Mouse (Mus musculus): Measurements from ENCODE around the gene Park7.

Park7 gene

DNA sequence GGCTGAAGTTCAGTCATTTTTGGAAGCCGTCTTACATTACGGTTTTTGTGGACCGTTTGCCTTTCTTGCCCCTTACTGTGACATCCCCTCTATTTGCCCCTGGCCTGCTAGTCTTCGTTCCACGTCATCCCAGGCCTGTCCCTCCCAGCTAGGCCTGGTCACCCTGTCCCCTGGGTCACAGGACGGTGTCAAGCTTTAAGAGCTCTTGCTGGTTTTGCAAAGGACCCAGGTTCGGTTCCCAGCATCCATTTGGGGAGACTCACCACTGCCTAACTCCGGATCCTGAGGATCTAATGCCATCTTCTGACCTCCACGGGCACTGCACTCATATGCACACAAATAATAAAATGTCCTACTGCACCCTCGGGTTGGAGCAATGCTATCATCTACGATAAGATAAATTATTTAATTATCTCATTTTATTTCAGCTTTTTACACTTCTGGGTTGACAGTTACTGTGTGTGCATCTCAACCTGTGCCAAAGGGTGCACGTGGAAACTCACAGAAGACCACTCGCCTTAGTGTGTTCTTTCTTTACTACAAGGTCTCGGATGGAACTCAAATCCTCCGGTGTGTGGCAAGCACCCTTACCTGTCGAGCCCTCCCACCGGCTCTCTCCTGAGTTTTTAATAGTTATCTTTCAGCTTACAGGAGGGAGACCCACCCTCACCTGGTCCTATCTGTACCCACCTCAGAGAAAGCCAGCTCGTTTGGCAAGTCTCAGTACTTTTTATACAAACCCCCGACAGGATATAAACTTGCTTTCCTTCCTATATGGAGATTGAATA lies 3.9 kb downstream of the Park7 start:
- in situ Hi-C loops (cut with MboI, MseI) = no loop called here

DNA sequence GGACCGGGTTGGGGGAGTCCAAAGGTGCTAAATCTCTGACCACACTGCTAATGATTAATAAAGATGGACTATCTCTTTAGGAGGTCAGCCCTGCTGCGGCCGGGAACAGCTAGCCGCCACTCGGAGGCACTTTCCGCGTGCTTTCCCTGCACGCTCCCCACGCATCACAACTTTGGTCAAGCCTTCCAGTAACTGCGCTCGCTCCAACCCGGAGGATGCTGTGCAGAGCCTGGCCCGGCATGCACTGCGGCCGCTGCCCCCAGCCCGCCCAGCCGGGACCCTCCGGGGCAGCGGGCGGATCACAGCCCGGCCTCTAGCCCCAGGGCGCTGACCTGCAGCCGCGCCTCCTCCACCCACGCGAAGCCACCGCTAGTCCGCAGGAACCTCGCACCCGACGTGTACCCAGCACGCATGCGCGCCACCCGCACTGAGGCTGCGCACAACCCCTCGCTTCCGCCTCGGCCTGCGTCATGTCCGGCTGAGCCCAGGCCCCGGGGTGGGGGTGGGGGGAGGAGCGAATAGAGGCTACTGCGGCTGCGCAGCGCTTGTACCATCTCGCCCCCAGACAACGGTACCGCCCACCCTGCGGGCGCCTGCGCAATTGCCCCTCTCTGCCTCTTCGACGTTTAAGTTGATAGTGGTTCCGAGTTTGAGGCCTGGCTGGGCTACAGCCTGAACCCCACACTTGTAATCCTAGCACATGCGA lies 4.6 kb downstream of the Park7 start:
- in situ Hi-C loops (cut with MboI, MseI) = loop anchor here (5.0 kb wide), 1 partner anchor 58 kb away; no protein-coding TSS in a partner anchor

DNA sequence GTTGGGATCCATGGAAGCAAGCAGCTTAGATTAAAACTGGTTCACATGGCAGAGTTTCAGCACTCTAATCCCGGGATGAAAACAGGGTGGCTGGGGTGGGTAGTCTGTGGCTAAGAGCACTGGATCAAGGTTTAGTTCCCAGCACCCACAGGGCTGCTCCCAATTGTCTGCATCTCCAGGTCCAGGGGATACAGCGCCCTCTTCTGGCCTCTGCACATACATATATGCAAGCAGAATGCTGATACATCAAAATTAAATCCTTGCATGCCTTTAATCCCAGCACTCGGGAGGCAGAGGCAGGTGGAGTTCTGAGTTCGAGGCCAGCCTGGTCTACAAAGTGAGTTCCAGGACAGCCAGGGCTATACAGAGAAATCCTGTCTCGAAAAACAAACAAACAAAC lies 5.7 kb downstream of the Park7 start:
- in situ Hi-C loops (cut with MboI, MseI) = loop anchor here (5.0 kb wide), 1 partner anchor 59 kb away; no protein-coding TSS in a partner anchor

DNA sequence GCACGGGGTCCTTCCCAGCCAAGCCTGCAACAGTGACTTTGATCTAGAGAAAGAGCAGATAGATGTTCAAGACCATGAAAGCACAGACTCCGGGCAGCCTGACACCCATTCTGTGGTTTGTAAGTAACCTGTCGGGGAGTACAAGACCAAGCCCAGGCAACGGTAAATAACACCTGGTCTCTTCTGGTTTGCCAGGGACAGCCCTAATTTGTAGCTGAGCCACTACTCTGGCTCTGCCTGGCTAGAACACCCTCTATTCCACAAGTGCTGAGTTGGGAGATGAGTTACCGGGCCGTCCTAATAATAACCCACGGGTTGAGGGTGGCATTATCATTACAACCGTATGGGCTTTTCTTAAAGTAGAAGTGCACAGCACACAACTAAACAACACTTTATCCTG lies 7.1 kb downstream of the Park7 start:
- in situ Hi-C loops (cut with MboI, MseI) = loop anchor here (5.0 kb wide), 1 partner anchor 60 kb away; no protein-coding TSS in a partner anchor

DNA sequence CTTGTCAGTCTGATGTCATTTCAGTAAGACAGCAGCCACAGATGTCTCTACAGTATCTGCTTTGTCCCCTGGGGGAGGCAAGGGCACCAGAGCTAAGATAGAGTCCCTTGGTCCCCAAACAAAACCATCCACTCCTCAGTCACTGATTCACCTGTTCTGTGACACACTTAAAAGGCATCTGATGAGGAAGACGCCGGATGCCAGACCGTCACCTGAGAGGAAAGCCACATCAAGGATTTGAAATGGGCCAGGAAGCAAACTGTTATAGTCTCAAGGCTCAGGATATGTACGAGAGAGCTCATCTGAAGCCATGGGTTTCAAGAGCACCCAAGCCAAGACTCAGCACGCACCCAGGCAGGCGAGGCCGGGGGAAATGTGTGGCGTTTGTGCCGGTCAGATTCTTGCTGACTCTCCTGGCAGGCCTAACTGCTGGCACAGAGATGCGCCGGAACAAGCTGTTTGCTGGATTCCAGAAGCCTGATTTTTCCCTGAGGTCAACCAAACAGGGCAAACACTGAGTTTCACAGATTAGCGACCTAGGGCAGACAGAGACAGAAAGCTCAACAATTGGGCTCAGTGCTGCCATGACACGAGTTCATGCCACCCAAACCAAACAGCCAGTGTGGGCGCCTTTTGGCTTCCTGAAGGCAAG lies 11.0 kb downstream of the Park7 start:
- in situ Hi-C loops (cut with MboI, MseI) = no loop called here

DNA sequence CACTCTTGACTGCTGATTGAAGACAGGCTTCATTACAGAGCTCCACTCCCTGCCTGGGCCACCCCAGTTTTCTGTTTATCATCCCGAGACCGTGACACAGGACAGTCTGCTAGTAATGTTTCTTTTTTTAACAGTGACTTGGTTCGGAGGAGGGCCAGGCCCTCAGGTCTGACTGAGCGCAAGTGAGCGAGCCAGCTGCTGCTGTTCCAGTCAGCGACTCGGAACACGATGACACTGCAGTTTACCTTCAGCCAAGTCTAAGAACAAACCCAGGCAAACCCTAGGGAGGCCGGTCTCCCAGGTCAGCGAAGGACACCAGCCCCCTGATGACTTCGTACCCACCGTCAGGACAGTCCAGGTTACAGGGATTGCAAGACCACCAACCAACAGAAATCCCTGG lies 12.2 kb downstream of the Park7 start:
- in situ Hi-C loops (cut with MboI, MseI) = no loop called here

DNA sequence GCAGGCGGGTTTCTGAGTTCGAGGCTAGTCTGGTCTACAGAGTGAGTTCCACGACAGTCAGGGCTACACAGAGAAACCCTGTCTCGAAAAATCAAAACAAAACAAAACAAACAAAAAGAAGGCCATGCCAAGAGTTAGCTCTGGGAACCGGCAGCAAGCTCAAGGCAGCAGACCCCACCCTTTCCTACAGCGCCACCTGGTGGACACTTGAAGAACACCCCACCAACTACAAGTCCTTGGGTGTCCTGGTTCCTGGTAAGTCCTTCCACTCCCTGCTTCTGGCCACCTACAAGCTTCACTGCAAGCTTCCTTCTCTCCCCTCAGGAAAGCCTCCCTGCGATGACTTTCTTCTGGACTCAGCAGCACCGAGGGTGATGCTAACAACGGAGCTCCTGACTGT lies 12.6 kb downstream of the Park7 start:
- in situ Hi-C loops (cut with MboI, MseI) = no loop called here

DNA sequence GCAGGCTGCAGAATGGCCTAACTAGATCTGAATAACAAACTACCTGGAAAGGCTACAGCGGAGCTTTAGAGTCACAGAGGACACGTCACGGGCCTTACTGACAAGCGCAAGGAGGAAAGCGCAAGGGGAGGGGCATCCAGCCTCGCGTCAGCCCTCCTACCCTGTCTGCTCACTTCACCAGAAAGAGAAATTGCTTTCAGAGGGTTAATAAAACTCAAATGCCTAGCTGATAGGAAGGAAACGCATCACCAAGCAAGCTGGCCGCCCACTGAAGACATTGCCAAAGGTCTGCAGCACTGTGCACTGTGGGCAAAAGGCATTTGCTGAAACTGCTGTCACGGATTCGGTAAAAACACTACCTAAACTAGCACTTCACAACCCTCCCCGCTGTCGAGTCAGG lies 13.8 kb downstream of the Park7 start:
- in situ Hi-C loops (cut with MboI, MseI) = no loop called here

DNA sequence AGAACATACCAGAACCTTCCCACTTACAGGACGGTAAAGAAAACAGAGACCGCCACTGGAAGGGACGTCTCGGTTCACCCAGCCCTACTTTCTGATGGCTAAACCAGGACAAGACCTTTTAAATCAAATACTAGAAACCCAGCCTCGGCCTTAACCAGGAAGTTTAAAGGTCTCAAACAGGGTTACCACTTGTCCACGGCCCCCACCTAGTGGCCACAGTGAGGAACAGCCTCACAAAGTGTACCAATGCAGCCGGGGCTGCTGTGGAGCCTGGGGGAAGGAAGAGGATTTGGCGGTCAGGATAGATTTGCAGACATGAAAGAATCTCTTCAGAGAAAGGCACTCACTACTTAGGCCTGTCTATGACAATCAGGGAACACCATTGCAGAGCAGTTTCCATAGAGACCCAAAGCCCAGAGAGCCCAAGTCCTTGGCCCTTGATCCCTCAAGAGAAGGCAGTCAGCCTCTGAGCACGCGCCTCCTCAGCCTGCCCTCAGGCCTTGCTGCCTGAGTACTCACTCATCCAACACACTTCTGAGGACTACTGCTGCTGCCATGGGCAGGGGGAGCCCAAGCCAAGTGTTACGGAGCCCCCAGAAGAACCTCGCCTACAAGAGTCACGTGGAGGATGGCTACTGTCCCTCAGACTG lies 15.4 kb downstream of the Park7 start:
- in situ Hi-C loops (cut with MboI, MseI) = no loop called here

DNA sequence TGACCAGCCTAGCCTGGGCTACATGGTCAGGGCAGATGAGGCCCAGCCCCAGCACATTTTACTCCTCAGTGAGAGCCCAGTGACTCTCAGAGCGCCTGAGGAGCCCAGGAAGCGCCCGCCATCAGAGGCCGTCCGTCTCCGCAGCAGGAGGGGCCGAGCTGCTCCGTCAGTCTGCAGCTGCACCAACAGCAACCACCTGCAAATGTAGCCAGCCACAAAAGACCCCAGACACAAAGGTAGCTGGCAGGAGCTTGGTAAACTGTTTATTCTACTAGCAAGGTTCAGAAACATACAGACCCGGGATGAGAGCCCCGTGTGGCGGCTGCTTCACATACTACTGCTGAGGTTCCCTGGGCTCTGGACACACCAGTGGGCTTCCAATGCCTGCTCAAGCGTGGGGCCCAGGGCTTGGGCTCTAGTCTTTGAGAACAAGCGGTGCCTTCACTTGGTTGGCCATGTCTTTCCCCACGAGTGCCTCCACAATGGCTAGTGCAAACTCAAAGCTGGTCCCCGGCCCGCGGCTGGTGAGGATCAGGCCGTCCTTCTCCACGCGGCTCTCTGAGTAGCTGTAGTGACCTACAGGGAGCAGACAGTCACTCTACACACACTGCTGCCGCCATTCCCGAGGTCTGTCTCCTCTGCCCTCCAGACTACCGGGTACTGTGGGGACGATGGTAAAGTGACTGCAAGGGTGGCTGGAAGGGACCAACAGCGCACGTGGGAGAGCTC lies 17.2 kb downstream of the Park7 start:
- in situ Hi-C loops (cut with MboI, MseI) = no loop called here

DNA sequence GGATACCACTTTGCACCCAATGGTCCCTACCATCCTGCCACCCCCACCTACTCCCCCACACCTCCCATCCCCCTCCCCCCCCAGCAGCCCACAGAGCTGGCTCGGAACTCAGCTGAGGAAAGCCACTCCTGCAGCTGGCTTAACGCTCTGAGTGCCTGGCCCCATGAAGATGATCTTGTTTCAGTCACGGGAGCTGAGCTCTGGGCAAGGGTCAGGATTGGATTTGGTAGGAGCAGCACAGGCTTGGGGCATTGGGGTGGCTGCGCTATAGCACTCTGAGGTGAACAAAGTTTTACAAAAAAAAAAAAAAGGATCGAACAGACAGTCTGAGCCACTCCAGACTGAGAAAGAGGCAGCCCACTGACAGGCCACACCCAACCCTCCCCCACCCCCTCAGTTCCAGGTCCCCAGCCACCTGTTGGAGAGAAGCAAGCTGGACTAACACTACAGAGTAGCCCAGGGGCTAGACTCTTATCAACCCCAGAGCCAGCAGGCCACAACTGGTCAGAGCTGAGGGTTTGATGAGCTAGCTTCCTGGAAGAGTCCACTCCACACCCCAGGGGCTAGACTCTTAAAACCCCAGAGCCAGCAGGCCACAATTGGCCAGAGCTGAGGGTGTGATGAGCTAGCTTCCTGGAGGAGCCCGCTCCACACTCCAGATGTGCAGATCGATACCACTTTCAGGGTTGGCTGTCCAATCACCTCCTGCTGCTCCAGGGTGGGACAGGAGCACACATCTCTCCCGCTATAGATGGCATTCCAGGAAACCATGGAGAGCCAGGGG lies 19.3 kb downstream of the Park7 start:
- in situ Hi-C loops (cut with MboI, MseI) = loop anchor here (5.0 kb wide), 1 partner anchor 238 kb away; no protein-coding TSS in a partner anchor

DNA sequence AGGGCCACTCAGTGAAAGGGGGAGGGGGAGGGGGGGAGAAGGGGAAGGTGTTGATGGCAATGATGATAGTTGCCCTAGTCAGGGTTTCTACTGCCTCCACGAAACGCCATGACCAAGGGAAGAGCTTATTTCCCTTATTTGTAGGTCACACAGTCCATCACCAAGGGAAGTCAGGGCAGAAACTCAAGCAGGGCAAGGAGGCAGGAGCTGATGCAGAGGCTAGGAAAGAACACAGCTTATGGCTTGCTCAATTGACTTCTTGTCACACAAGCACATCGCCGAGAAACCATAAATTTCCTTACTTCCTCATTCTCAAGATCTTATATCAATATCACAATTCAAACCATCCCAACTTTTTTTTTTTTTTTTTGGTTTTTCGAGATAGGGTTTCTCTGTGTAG lies 22.9 kb downstream of the Park7 start:
- in situ Hi-C loops (cut with MboI, MseI) = loop anchor here (5.0 kb wide), 1 partner anchor 234 kb away; no protein-coding TSS in a partner anchor

DNA sequence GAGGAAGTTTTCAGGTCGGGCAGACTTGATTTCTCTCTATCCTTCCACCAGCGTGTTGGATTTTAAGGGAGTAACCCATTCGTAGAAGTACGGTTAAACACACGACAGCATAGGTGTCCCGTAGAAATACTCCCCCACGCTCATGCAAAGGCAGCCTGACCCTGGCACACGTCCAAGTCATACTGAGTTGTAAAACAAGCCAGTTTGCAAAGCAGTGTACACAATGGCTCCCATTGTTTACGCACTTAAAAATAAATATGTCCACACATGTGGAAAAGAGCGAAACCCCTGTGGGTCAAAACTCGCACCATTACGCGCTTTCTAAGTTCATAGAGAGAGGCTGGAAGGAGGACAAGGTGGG lies 24.3 kb downstream of the Park7 start:
- in situ Hi-C loops (cut with MboI, MseI) = loop anchor here (5.0 kb wide), 1 partner anchor 233 kb away; no protein-coding TSS in a partner anchor

DNA sequence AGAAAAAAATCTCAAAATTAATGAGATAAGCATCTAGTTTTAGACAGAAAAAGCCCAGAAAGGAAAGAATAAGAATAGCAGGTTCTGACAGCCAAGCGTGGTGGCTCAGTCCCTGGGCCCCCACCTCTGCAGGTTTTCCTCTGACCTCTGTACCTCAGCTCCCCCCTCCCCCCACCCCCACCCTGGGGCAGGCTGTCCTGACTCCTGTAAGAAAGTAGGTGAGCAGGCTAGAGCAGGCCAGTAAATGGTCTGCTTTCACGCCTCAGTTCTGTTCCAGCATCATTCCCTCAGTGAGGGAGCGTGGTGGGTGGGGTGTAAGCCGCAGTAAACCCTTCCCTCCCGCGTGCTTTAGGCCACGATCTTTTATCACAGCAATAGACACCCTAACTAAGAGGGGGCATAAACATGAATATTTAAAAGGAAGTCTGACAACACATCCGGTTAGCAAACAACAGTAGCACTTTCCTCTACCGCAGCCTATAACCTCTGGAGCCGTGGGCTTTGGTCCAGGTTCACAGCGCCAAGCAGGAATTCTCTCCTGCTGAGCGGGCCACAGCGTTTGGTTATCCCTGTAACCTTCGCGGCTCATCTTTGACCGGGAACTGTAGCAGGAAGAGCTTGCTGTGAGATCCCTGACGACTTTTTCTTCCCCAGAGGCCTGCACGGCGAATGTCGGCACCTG lies 24.8 kb downstream of the Park7 start:
- in situ Hi-C loops (cut with MboI, MseI) = no loop called here

DNA sequence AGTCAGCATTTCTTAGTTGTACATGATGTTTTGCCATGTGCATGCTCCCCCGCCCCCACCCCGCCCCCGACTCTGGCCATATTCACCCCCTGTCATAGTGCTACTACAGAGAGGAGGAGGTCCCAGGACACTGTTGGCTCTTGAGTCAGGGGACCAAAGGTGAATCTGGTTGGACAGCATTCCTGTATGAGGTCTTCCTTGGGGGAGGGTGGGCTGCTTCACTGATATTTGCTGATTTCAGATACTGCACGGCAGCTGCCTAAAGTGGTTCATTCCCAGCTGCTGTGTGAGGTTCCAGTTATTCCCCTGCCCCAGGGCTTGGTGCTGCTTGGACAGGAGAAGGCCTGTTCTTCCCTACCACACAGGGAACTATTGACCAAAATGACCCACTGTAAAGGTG lies 25.7 kb downstream of the Park7 start:
- in situ Hi-C loops (cut with MboI, MseI) = no loop called here

DNA sequence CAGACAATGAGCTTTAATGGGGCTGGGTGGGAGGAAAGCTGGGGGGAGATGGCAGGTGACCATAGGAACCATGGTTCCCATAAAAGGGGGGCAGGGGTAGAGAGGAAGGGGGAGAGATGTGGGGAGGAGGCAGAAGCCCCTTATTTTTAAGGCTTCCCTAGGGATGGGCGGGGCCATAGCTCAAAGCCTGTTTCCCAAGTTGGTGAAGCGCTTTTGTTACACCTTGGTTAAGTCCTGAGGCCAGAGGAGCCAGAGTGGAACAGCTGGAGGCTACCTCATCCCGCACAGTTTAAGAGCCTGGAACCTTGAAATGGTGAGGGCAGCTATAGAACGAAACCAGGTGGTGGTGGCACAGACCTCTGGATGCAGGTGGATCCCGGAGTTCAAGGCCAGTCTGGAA lies 26.3 kb downstream of the Park7 start:
- in situ Hi-C loops (cut with MboI, MseI) = no loop called here

DNA sequence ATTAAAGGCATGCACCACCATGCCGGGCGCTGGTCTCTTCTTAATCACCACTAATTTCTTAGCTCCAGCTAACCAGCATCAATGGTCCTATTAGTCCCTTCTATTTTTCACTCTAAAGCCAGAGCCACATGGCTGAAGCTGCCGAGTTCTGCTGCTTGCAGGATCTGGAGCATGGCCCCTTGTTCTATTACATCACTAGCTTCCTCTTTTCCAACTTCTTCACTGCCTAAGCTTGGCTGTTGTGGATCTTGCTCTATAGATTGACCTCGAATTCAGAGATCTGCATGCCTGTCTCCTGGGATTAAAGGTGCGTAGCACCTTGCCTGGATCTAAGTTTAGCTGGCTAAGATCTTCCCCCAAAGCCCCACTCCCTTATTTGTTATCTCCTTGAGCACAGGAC lies 31.6 kb downstream of the Park7 start:
- in situ Hi-C loops (cut with MboI, MseI) = no loop called here

DNA sequence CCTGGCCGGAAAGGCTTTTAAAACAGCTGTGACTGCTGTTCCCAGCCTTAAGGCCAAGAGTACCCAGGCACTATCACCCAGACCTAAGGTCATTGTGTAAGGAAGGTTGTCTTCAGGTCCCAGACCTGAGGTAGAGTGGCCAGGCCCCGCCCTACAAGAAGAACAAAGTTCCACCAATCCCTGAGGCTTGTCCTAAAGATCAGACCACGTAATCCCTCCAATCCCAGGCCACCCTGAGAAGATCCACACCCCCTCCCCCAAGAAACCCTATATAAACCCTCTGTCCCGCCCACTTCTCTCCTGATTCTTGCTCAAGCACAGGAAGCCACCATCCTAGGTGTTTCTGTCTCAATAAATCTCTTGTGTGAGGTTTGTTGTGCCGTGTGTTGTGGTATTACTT lies 33.9 kb downstream of the Park7 start:
- in situ Hi-C loops (cut with MboI, MseI) = no loop called here

DNA sequence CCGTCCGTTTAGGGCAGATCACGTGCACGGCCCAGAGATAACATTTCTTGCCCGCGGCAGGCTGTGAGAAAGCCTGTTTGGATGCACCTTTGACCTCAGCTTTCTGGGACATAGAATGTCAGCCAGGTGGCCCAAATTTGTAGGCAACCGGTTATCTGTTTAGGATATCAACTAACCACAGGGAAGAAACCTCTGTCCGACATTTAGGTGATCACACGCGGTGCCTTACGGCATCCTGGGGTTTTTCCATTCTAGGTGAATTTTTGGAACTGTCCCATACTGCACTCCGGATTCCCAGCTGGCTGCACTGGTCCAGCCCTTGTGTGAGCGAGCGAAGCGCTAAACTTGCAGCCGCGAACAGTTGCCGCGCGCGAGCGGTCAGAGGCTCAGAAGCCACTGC lies 34.6 kb downstream of the Park7 start:
- in situ Hi-C loops (cut with MboI, MseI) = loop anchor here (10.0 kb wide), 1 partner anchor 555 kb away; no protein-coding TSS in a partner anchor

DNA sequence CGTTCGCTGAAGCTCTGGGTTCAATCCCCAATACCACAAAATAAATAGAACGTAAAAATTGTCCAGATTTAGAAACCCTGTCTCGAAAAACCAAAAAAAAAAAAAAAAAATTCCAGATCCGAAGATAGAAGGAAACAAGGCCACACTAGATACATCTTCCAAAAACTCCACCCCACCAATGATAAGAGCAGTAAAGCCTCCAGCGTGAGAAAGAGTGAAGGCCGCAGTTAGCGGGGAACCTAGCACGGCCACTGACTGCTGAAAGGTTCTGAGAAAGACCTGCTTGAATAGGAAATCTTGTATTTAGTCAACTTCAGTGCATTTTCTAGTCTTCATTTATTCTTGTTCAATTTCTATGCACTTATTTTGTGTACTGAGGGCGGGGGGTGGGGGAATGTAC lies 38.8 kb downstream of the Park7 start:
- in situ Hi-C loops (cut with MboI, MseI) = loop anchor here (10.0 kb wide), 1 partner anchor 551 kb away; no protein-coding TSS in a partner anchor
